Mouse (Mus musculus) CH12.LX (cell line): Measurements from ENCODE around the gene Zfyve1. TPM values are rescaled to one million over a fixed set of nuclear protein-coding genes. Genes with fewer than 3 reads are reported as not detected.

Experiments
- DNase-seq: peaks from one replicate; pipeline ENCODE4 v3.0.0-alpha.2; 2013; ENCODE audit errors: extremely low read depth
- H3K27ac ChIP-seq: 2 replicates; pipeline ENCODE4 v1.5.1; 2012; ENCODE audit warnings: low read depth, mild to moderate bottlenecking, control low read depth, moderate library complexity; ENCODE audit not compliant: insufficient read depth
- H3K27me3 ChIP-seq: replicated peaks from 2 replicates; pipeline ENCODE3; 2012; ENCODE audit warnings: inconsistent platforms
- H3K36me3 ChIP-seq, 2 experiments: replicated peaks in 1 of 2; 2 replicates each; pipeline versions ENCODE3 to v1.6.1; 2012; ENCODE audit warnings: inconsistent platforms in 1 of 2, low read length in 1 of 2, mild to moderate bottlenecking in 1 of 2, mixed read lengths in 1 of 2, moderate library complexity in 1 of 2; ENCODE audit not compliant: control insufficient read depth in 1 of 2, insufficient read depth in 1 of 2
- H3K4me1 ChIP-seq, 2 experiments: 2 replicates each; pipeline ENCODE4 v1.6.1; 2012; ENCODE audit warnings: inconsistent platforms in 1 of 2, moderate library complexity in 1 of 2; ENCODE audit not compliant: insufficient read depth in 2 of 2, control insufficient read depth in 1 of 2
- H3K4me2 ChIP-seq: 2 replicates; pipeline ENCODE4 v1.6.1; 2012; ENCODE audit warnings: low read depth, mild to moderate bottlenecking, control low read depth; ENCODE audit not compliant: poor library complexity, insufficient read depth, severe bottlenecking
- H3K4me3 ChIP-seq, 3 experiments: fragments of 150-350 bp in 1 of 3; sonication (generic) in 1 of 3; replicated peaks in 1 of 3; 2 replicates each; pipeline versions ENCODE3 to v1.5.1; 2011 to 2012; ENCODE audit warnings: low read depth in 2 of 3, low read length in 2 of 3, mild to moderate bottlenecking in 2 of 3, moderate library complexity in 2 of 3, control low read depth in 1 of 3, improper control_type of control experiment in 1 of 3, inconsistent platforms in 1 of 3, mixed read lengths in 1 of 3; ENCODE audit not compliant: poor library complexity in 1 of 3
- H3K79me2 ChIP-seq: replicated peaks from 2 replicates; pipeline ENCODE4 v1.6.1; 2012; ENCODE audit warnings: mild to moderate bottlenecking, moderate library complexity; ENCODE audit not compliant: control insufficient read depth, poor library complexity, insufficient read depth, severe bottlenecking; ENCODE audit errors: extremely low read depth
- H3K9ac ChIP-seq: 2 replicates; pipeline ENCODE4 v1.6.1; 2012; ENCODE audit warnings: low read depth, mild to moderate bottlenecking, control low read depth, moderate library complexity; ENCODE audit not compliant: insufficient read depth
- H3K9me3 ChIP-seq: replicated peaks from 2 replicates; pipeline ENCODE3; 2012; ENCODE audit warnings: low read length, inconsistent platforms, mixed read lengths
- BHLHE40 ChIP-seq: IDR thresholded peaks from 2 replicates; pipeline ENCODE4 v1.6.1; 2011; ENCODE audit warnings: mild to moderate bottlenecking, low read depth, low read length, improper control_type of control experiment
- CHD1 ChIP-seq: IDR thresholded peaks from 2 replicates; pipeline ENCODE4 v1.6.1; 2012; ENCODE audit warnings: low read depth, low read length, improper control_type of control experiment, inconsistent platforms
- CHD2 ChIP-seq: IDR thresholded peaks from 2 replicates; pipeline ENCODE4 v1.6.1; 2011; ENCODE audit warnings: low read length, improper control_type of control experiment
- CTCF ChIP-seq, 2 experiments: IDR thresholded peaks in 1 of 2; conservative IDR thresholded peaks in 1 of 2; 2 replicates each; pipeline ENCODE4 v1.5.1; 2011 to 2012; ENCODE audit warnings: low read depth in 2 of 2, low read length in 2 of 2, improper control_type of control experiment in 1 of 2, inconsistent platforms in 1 of 2, mild to moderate bottlenecking in 1 of 2, moderate library complexity in 1 of 2
- ELF1 ChIP-seq: IDR thresholded peaks from 2 replicates; pipeline ENCODE4 v1.6.1; 2014; ENCODE audit warnings: low read depth, mild to moderate bottlenecking, inconsistent platforms, low read length, improper control_type of control experiment
- GABPA ChIP-seq: IDR thresholded peaks from 2 replicates; pipeline ENCODE4 v1.6.1; 2012; ENCODE audit warnings: low read depth, low read length, improper control_type of control experiment, inconsistent platforms; ENCODE audit not compliant: insufficient replicate concordance
- HCFC1 ChIP-seq: IDR thresholded peaks from 2 replicates; pipeline ENCODE4 v1.6.1; 2012; ENCODE audit warnings: low read depth, mild to moderate bottlenecking, inconsistent platforms, low read length, improper control_type of control experiment
- JUND ChIP-seq: conservative IDR thresholded peaks from 2 replicates; pipeline ENCODE4 v1.6.1; 2011; ENCODE audit warnings: low read depth, low read length, improper control_type of control experiment
- KAT2A ChIP-seq: IDR thresholded peaks from 2 replicates; pipeline ENCODE4 v1.6.1; 2012; ENCODE audit warnings: low read length, improper control_type of control experiment, inconsistent platforms; ENCODE audit not compliant: insufficient replicate concordance
- POLR2AphosphoS2 ChIP-seq: IDR thresholded peaks from 2 replicates; pipeline ENCODE4 v1.6.1; 2011; ENCODE audit warnings: low read depth, low read length, improper control_type of control experiment
- TBP ChIP-seq: conservative IDR thresholded peaks from 2 replicates; pipeline ENCODE4 v1.6.1; 2011; ENCODE audit warnings: low read depth, low read length, improper control_type of control experiment
- ZKSCAN1 ChIP-seq: IDR thresholded peaks from 2 replicates; pipeline ENCODE4 v1.6.1; 2012; ENCODE audit warnings: low read depth, inconsistent platforms, low read length, improper control_type of control experiment, borderline replicate concordance
- dilution Hi-C: fragments of 300-500 bp; cut with MboI; formaldehyde crosslinking; loops from 2 replicates; pipeline ENCODE4 v1.14.3; 2020; ENCODE audit warnings: low sequenced_read_pairs; ENCODE audit not compliant: extremely low pct_unique_long_range_greater_than_20kb, extremely low pct_ligation_motif_present
- in situ Hi-C: fragments of 300-500 bp; cut with MboI; formaldehyde crosslinking; loops from 3 replicates; pipeline ENCODE4 v1.14.3; 2019; ENCODE audit warnings: low sequenced_read_pairs, low pct_ligation_motif_present, low pct_unique_long_range_greater_than_20kb, mixed read lengths
- polyA plus RNA-seq: library from polyadenylated mRNA; unstranded; fragments of >175 nt; gene quantifications from 2 replicates; pipeline ENCODE4 v1.2.1, GENCODE M21; 2012; ENCODE audit warnings: low read depth; ENCODE audit not compliant: insufficient read length
- total RNA-seq, 2 experiments: library from RNA; depleted of rRNA; stranded (reverse); fragments of 300-350 nt in 1 of 2; fragments of >200 nt in 1 of 2; gene quantifications; 2 replicates each; pipeline ENCODE4 v1.2.3; 2012 to 2014

Zfyve1 gene
- total and polyA plus RNA-seq, 3 experiments: 6.0 to 17.6 (median 7.2) TPM

DNA sequence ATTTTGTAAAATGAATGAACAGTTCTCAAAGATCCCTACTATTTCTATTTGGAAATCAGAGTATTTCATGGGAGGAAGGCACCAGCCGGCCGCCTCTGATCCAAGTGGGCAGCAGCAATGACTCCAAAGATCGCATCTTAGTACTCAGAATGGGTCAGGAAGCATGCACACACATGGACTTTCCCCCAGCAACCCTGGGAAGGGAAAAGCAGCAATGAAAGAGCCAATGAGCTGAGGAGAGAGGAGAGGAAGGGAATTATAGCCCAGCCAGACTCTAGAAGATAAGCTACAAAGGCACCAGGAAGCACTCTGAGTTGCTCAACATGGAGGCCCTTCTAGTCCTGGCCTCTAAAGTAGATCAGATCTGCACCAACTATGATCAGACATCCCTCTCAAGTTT, 16.7 kb downstream of the Zfyve1 start:
- H3K27me3 ChIP-seq: no peaks in the 10 kb centered on the region
- in situ Hi-C loops: no loop called here
- peaks cover 0 to 7% of the 10 kb centered on the region in 2 experiments; a peak in 1 of 4 replicates for H3K4me1 ChIP-seq
- no peak overlapping the region for H3K4me2 ChIP-seq
- no peak for TF ChIP-seq HCFC1
- no peak for TF ChIP-seq CHD1
- dilution Hi-C loops: no loop called here
- no peak overlapping the region for H3K9ac ChIP-seq
- no peak overlapping the region for H3K27ac ChIP-seq
- DNase-seq: no peak
- H3K9me3 ChIP-seq: no peaks in the 10 kb centered on the region
- H3K36me3 ChIP-seq: peaks cover 4 to 39% of the 10 kb centered on the region in 2 experiments
- no peak overlapping the region for H3K4me3 ChIP-seq
- H3K79me2 ChIP-seq: no peaks in the 10 kb centered on the region; the same call in 1 of the 2 replicates

DNA sequence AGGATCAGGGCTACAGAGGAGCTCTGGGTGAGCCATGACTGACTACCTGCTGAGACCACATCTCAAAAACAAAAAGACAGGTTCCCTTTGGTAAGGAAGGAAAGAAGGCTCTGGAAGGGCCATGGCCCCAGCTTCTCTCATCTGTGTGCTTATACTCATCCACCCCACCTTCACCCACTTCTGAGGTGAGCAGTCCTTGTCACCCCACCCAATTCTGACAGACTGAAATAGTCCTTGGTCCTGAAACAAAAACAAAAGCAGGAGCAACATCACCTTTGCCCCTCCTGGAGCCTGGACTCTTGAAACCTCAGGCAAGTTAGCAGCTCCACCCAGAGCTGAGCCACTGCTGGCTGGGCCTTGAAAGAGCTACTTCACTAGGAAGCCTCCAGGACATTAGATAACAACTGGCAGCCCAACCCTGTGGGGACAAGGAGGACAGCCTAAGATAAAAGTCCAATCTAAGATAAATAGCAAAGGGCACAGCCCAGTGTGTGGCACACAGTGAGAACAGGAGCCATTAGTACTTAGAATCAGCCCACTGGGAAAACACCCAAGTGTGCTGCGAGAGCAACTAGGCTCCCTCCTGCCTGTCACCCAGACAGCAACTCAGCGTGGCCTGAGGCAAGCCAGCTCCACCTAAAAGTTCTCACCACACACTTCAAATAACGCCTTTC, 18.0 kb downstream of the Zfyve1 start:
- H3K27ac ChIP-seq: no peak overlapping the region
- no peak overlapping the region for H3K9ac ChIP-seq
- DNase-seq: no peak
- H3K79me2 ChIP-seq: no peaks in the 10 kb centered on the region; the same call in 1 of the 2 replicates
- peaks cover 10 to 47% of the 10 kb centered on the region in 2 experiments for H3K36me3 ChIP-seq
- dilution Hi-C loops: no loop called here
- no peaks in the 10 kb centered on the region for H3K9me3 ChIP-seq
- in situ Hi-C loops: no loop called here
- H3K4me1 ChIP-seq: peaks cover 0 to 7% of the 10 kb centered on the region in 2 experiments; a peak in 1 of 4 replicates
- TF ChIP-seq KAT2A (no peak), BHLHE40 (no peak)
- no peak overlapping the region for H3K4me3 ChIP-seq
- H3K27me3 ChIP-seq: no peaks in the 10 kb centered on the region
- no peak overlapping the region for H3K4me2 ChIP-seq

DNA sequence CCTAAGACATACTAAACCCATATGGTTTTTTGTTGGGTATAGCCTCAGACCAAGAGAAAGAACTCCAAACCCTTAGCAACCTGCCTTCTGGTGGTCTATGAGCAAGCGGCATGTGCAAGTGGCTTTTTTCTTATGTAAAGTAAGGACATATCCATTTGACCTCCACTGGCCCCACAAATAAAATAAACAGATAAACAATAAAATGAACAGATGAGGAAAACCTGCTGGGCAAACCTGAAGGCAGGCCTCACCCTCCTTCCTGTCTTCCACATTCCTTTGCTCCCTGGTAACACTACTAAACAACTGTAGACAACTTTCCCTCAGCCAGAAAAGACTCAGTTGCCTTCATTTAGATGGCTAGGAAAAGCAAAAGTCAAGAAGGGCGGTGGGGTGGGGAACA, 18.7 kb downstream of the Zfyve1 start:
- H3K36me3 ChIP-seq: peaks cover 8 to 44% of the 10 kb centered on the region in 2 experiments
- no peak overlapping the region for H3K27ac ChIP-seq
- TF ChIP-seq GABPA (no peak), ELF1 (no peak), TBP (no peak), BHLHE40 (no peak), ZKSCAN1 (no peak), HCFC1 (no peak), JUND (no peak), CTCF (conservative IDR thresholded peaks at IDR 0.05 in 1 of 2, IDR thresholded peaks at IDR 0.05 in 1 of 2; ENCODE audit: low read depth in 2 of 2, low read length in 2 of 2) (no peak), POLR2AphosphoS2 (no peak), CHD2 (no peak)
- TF ChIP-seq, all 38 proteins: peak for 0
- no peak for DNase-seq
- H3K9ac ChIP-seq: no peak overlapping the region
- dilution Hi-C loops (no loop called here), in situ Hi-C loops (no loop called here)
- H3K4me2 ChIP-seq: no peak overlapping the region
- H3K4me1 ChIP-seq: peaks cover 0 to 7% of the 10 kb centered on the region in 2 experiments; a peak in 1 of 4 replicates
- H3K79me2 ChIP-seq: no peaks in the 10 kb centered on the region; the same call in 1 of the 2 replicates
- no peak overlapping the region for H3K4me3 ChIP-seq
- no peaks in the 10 kb centered on the region for H3K27me3 ChIP-seq
- no peaks in the 10 kb centered on the region for H3K9me3 ChIP-seq
